Mouse (Mus musculus) testis, adult 2 months (tissue): ENCODE results near the gene Tpm1. TPM values are rescaled to one million over a fixed set of nuclear protein-coding genes. Genes with fewer than 3 reads are reported as not detected.

Source experiments
- H3K27ac ChIP-seq: fragments of 200-500 bp; 2 replicates; pipeline ENCODE4 v1.5.1; 2012; ENCODE audit warnings: low read depth, low read length; ENCODE audit not compliant: control insufficient read depth, insufficient read depth
- H3K27me3 ChIP-seq: fragments of 200-500 bp; 2 replicates; pipeline ENCODE4 v1.6.1; 2012; ENCODE audit warnings: mild to moderate bottlenecking, low read length, moderate library complexity; ENCODE audit not compliant: control insufficient read depth, insufficient read depth
- H3K36me3 ChIP-seq: fragments of 200-500 bp; 2 replicates; pipeline ENCODE4 v1.6.1; 2012; ENCODE audit warnings: mild to moderate bottlenecking, low read length; ENCODE audit not compliant: control insufficient read depth, insufficient read depth
- H3K4me1 ChIP-seq: fragments of 200-500 bp; 2 replicates; pipeline ENCODE4 v1.6.1; 2012; ENCODE audit warnings: low read length; ENCODE audit not compliant: control insufficient read depth, insufficient read depth
- H3K4me3 ChIP-seq: fragments of 200-500 bp; 2 replicates; pipeline ENCODE4 v1.5.1; 2012; ENCODE audit warnings: low read depth, mild to moderate bottlenecking, low read length, moderate library complexity, mixed read lengths; ENCODE audit not compliant: control insufficient read depth
- CTCF ChIP-seq: fragments of 200-500 bp; IDR thresholded peaks from 2 replicates; pipeline ENCODE4 v1.5.1; 2012; ENCODE audit warnings: low read depth, mild to moderate bottlenecking, inconsistent platforms, low read length, moderate library complexity; ENCODE audit not compliant: control insufficient read depth, insufficient read depth, insufficient replicate concordance
- POLR2A ChIP-seq: fragments of 200-500 bp; IDR thresholded peaks from 2 replicates; pipeline ENCODE4 v1.6.1; 2012; ENCODE audit warnings: low read depth, mild to moderate bottlenecking, inconsistent platforms, low read length, moderate library complexity; ENCODE audit not compliant: control insufficient read depth
- polyA plus RNA-seq: library from polyadenylated mRNA; depleted of rRNA; stranded (reverse); fragments of >200 nt; gene quantifications from 2 replicates; pipeline ENCODE4 v1.2.3, GENCODE M21; 2012

Tpm1 gene
- polyA plus RNA-seq, 1 experiment, result 17.0 TPM

DNA sequence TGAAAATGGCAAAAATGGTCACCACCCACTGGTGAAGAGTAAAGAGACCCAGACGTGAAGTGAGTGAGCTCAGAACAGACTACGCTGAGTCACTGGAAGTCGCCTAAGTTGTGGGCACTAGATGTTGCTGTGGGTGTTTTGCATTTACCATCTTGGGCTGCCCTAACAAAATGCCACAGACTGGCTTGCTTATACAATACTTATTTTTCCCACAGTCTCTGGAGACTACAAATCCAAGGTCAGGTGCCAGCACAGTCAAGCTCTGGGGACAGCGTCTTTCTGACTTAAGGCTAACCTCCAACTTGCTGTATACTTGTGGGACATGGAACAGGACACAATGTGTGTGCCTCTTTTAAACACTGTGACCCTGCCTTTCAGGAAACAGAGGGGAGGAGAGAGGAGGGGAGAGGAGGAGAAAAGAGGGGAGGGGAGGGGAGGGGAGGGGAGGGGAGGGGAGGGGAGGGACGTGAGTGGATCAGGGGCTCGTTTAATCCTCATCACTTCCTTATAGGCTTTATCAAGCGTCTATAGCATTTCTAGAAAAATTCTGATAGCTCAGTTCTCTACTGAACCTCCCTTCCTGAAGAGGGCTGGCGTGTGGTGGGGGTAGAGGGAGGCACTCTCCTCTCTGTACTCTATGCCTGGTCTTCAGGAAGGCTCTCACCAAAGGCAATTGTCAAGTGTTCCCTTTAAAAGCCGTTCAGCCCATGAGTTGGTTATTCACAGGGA lies 58.0 kb downstream of the Tpm1 start:
- Histone ChIP-seq H3K36me3 (no peaks in the 10 kb centered on the region), H3K4me1 (no peaks in the 10 kb centered on the region), H3K27me3 (no peaks in the 10 kb centered on the region), H3K4me3 (no peak overlapping the region), H3K27ac (no peak overlapping the region)
- TF ChIP-seq POLR2A, result no peak
- no peak for TF ChIP-seq CTCF

DNA sequence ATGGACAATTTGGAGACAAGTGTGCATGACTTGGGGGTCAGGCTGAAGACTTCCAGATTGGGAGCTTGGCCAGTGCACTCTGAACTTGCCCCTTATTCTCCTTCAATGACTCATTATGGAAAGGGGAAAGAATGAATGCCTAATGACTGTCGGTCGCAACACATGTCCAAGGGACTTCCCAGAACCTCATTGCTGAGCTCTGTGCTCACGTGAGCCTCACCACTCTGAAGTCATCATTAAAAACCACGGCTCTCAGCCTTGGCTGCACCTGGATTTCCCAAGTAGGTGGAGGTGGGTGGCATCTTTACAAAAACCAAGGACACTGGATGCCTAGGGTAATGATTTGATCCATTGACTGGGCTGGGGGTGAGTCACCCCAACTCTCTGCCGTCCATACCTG lies 59.2 kb downstream of the Tpm1 start:
- Histone ChIP-seq H3K36me3 (no peaks in the 10 kb centered on the region), H3K27ac (no peak overlapping the region), H3K4me3 (no peak overlapping the region), H3K27me3 (no peaks in the 10 kb centered on the region), H3K4me1 (no peaks in the 10 kb centered on the region)
- TF ChIP-seq CTCF (no peak), POLR2A (no peak)

DNA sequence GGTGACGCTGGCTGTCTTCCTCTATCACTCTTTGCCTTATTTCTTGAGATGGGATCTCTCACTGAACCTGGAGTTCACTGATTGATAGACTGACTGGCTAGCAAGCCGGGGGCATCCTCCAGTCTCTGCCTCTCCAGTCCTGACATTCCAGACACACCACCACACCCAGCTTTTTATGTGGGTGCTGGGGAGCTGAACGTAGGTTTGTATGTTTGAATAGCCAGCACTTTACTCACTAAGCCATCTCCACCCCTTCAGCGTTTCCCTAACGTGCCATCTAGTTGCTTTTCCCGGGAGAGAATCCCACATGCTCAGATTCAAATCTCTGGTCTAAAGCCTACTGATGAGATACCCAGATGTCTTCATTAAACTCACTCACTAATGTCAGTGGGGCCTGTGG lies 59.6 kb downstream of the Tpm1 start:
- Histone ChIP-seq H3K36me3 (no peaks in the 10 kb centered on the region), H3K27me3 (no peaks in the 10 kb centered on the region), H3K4me3 (no peak overlapping the region), H3K27ac (no peak overlapping the region), H3K4me1 (no peaks in the 10 kb centered on the region)
- TF ChIP-seq POLR2A (no peak), CTCF (no peak)

DNA sequence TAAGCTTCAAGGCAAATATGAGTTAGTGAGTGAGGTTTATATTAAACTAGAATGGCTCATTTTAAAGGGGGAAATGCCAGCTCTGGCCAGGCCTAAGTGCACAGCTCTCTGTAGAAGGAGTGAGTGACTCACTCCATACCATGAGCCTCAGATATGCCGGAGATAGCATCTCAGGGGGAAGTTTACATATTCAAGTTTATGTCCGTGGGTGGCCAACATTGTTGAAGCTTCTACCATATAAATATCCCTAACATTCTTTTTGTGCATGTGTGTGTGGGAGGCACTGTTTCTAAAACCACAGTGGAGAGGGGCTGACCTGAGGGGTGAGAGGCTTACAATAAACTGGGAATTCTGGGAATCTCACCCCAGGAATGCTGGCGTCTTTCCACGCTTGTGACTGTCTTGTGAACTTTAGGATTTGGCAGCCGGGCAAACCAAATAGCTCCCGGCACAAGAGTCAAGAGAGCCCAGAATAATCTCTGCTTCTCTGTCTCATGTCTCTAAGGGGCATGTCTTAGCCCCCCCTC lies 60.3 kb downstream of the Tpm1 start:
- Histone ChIP-seq H3K4me3 (no peak overlapping the region), H3K36me3 (no peaks in the 10 kb centered on the region), H3K27me3 (no peaks in the 10 kb centered on the region), H3K27ac (no peak overlapping the region), H3K4me1 (no peaks in the 10 kb centered on the region)
- TF ChIP-seq POLR2A (no peak), CTCF (no peak)

DNA sequence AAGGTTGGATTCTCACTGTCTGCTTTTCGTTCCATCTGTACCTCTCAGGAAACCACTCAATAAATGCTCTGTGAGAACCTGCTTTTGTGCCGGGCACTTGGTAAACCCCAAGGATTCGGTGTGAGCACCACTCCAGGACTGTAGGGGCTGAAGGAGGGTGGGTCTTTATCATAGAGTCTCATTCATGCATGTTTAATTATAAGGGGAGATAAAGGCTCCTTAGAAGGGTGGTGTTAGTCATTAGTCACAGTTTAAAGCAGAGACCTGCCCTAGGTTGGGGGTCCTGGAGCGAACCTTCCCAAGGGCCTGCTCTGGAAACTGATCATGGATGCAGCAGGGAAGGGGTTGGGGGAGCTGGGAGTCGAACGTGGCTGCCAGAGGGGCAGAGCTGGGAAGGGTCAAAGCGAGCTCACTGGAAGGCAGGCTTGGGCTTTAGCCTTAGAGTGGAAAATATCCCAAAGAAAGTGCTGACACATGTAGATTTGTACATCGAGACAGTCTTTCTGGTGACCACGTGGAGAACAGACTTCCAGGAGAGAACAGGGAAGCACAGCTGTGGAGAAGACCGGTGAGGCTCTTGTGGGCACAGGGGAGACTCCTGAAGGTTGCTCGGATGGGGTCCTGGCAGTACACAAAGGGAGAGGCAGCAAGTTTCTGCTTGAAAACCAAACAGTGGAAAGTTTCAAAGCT lies 60.9 kb downstream of the Tpm1 start:
- no peaks in the 10 kb centered on the region for H3K27me3 ChIP-seq
- H3K36me3 ChIP-seq, result no peaks in the 10 kb centered on the region
- TF ChIP-seq POLR2A (no peak), CTCF (no peak)
- H3K4me3 ChIP-seq, result no peak overlapping the region
- no peaks in the 10 kb centered on the region for H3K4me1 ChIP-seq
- no peak overlapping the region for H3K27ac ChIP-seq

DNA sequence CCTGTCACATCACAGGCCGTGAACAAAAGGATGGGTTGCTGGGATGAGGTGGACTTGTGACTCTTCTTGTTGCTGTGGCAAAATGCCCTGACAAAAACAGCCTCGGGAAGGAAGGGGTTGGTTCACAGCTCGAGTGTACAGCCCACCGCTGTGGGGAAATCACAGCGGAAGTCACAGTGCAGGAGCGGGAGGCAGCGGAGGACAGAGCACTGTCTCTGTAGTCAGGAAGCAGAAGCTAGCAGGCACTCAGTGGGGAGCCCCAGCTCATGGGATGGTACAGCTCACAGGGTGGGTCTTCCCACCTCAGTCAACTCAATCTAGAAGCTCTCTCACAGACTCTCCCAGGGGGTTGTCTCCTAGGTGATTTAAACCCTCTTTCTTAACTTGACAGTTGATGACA lies 63.8 kb downstream of the Tpm1 start:
- Histone ChIP-seq H3K4me3 (no peak overlapping the region), H3K27ac (no peak overlapping the region), H3K27me3 (no peaks in the 10 kb centered on the region), H3K4me1 (no peaks in the 10 kb centered on the region), H3K36me3 (no peaks in the 10 kb centered on the region)
- TF ChIP-seq CTCF, result no peak
- TF ChIP-seq POLR2A, result no peak

DNA sequence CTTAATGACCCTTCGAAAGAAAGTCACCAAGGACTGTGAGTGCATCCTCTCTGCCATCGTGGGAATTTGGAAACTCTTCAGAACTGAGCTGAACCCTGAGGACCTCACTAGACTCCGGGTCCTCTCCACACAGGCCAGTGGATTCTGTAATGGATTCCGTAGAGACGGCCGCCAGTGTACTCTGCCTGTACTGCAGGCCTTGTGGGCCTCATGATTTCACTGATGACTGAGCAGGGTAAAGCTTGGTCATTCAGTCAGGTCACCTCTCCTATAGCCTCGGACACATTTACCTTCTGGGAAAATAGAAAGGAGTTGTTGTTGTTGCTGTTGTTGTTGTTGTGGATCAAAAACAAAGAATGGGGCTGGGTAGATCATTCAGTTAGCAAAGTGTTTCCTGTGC lies 67.1 kb downstream of the Tpm1 start:
- no peak for TF ChIP-seq CTCF
- TF ChIP-seq POLR2A, result no peak
- H3K27me3 ChIP-seq, result no peaks in the 10 kb centered on the region

More for the DNA sequence above, 67.1 kb downstream of the Tpm1 start:
- no peak overlapping the region for H3K27ac ChIP-seq
- H3K4me1 ChIP-seq, result no peaks in the 10 kb centered on the region
- H3K36me3 ChIP-seq, result no peaks in the 10 kb centered on the region
- no peak overlapping the region for H3K4me3 ChIP-seq
